Mouse (Mus musculus) spleen, postnatal 14 days (tissue): ENCODE measurements around the gene B4galt3.
"Not testable (repeated sequence)": the region's sequence is repeated elsewhere in the genome, so short reads cannot be mapped to it uniquely, and the experiment has no call there.

Experiments
- DNase-seq, 2 experiments: peaks; one replicate each; pipeline ENCODE4 v3.0.0; 2021 to 2022; ENCODE audit warnings: low spot score in 2 of 2

Gene B4galt3

DNA sequence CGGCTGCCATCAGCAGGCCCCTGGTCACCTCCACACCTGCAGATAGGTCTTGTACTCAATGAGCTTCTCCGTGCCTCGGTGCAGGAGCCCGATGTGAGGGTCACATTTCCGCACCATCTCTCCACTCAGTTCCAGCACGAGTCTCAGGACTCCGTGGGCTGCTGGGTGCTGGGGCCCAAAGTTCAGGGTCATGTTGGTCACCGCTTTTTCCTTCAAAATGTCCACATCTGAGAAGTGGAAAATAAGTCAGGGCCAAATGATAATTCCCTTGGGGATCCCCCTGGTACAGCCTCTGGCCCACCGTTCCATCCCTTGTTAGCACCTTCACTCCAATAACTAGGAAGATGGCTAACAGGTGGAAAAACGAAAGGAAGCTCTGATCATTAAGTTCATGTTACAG, 29.2 kb upstream of the B4galt3 start:
- no peak for DNase-seq

DNA sequence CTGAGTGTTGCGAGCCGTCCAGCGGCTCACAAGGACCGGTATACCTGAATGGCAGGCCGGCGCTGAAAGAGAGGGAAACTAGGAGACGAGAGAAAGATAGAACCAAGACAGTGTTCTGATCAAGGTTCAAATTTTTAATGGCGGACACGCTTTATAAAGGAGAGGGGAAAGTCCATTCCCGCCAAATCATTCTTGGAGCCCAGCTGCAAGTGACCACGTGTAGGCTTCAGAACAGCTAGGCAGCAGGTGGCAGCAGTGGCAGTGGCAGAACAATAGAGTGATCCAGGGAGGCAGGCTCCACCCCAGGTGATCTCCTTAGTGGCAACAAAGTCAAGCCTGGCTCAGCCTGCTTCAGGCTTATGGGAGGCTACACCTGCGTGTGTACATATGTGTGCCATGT, 28.2 kb upstream of the B4galt3 start:
- DNase-seq, result not testable (repeated sequence)

DNA sequence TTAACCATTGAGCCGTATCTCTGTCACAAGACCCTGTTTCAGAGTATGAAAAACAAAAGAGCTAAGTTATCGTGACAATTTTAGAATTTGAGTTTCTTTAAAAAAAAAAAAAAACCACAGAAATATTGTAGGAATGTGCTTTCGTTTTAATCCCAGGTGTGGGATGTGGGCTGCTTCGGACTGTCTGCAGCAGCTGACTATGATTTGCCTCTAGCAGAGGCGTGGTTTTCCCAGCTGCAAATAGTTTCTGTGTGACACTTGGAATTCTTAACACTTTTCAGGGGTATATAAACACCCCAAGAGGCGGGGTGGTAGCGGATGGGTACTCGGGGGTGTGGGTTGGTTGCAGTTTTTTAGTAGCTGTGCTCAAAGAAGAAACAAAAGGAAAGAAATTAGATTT, 24.8 kb upstream of the B4galt3 start:
- no peak for DNase-seq

DNA sequence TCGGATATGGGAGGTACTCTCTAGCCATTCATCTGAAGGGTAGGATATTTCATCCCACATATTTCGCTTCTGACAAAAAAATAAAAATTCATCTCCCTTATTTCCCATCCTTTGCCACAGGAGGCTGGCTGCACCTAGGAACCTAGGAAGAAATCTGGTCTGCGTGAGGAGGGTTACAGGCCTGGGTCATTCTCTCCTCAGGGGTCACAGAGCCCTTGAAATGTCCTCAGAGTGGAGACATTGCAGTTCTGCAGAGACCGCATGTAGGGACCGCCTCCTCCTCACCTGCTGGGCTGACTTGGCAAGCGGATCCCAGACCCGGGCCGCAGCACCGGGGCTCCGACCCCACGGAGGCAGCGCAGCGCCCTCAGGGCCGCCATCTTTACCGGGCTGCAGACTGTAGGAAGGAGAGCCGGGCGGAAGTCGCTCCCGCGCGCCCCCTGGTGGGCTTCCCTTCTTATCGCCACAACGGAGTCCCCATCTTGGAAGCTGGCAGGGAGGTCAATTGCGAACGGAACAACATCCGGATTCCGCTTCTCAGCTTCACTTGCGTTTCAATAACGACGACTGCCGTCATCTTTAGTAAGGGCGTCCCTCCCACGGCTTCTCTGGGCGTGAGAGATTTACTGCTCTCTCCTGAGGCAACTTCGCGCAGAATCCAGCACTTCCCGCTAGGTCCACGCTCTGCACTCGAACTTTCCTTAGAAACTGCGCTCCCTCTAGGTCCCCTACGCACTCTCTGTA, 23.2 kb upstream of the B4galt3 start:
- DNase-seq, result peak; percentile 94 to 97

DNA sequence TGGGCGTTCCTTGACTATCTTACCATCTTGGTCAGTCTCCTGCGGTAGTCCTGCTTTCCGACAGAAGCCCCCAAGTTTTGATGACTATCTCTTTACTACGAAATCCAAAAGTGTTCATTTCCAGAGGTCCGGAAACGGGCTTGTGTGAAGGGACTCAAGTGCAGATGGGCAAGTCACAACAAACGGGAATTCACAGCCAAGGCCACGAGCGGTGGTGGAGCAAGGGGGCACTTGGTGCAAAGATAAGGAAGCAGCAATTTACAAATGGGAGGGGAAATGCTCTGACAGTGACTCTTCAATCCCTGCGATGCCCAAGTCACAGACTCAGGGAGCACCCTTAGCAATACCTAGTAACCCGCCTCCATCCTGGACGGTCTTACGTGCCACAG, 22.7 kb upstream of the B4galt3 start:
- no peak for DNase-seq

DNA sequence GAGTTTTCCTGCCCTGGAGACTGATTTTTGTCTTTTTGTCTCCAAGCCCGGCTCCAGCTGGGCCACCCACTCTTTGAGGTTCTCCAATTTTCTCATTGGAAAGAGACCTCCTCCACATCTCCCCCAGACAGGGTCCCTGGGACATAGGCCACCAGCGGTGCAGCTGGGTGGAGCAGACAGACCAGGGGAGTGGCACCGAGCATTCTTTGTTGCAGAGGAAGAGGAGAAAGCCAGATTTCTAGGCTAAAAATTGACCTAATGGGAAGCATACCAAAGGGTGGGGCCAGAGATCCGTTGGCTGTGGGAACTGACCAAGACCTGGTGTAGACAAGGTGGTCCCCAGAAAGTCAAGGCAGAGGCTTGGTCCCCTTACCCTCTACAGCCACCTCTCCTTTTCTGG, 22.2 kb upstream of the B4galt3 start:
- no peak for DNase-seq

DNA sequence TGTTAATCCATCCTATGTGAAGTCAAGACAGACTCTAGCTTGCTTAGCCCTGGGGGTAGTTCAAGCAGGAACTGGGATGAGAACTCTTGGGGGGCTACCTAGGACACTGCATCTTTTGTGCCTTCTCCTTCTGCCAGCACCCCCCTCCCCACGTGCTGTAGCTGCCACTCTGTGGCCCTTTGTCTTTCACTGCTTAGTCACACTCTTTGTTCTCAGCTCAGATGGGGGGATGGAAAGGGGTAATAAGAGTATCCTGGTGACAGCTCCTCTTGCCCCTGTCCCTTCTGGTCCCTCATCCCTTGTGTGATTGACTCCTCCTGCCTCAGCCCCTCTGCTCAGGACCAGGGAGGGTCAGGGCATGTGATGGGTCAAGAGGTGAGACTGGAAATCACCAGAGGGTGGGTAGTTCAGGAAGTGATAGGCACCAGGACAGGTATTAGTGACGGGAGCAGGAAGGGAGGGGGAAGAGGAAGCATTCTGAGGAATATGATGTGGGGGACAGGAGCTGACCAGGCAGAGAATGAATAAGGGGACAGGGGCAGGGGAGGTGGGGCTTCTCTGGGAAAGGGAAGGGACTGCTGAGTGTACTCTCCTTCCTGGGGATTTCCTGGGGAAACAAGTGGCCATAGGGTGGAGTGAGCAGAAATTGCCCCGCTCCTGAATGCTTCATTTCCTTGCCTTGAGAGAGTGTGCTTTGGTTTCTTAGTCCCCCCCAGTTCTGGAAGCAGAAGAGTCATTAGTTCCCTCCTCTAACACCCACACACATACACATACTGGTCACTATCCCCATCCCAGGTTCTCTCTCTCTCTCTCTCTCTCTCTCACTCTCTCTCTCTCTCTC, 21.5 kb upstream of the B4galt3 start:
- DNase-seq, result no peak

DNA sequence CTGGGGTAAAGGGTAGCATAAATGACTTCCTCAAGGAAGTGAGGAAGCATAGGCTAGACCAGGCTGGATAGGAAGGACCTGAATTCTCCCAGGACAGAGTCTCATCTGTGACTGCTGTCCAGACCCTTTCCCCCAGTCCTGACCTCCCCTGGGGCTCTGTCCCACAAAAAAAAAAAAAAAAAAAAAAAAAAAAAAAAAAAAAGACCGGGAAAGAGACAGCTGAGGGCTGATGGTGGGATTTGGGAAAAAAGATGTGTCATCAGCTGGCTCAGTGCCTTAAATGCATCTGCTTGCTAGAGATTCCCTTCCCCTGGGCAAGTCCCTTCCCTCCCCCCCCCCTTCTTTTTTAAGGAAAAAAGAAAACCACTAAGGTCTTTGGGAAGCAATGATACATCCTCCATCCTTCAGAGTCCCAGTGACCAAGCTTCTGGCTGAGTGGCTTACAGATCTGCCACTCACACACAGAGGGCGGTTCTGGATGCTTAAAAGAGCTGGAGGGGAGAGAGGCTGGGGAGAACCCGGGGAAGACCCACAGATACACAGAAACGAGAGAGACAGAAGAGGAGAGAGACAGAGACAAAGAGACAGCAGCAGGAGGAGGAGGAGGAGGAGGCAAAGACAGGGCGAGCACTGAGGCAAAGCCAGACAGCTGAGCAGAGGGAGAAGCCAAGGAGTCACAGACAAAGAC, 20.1 kb upstream of the B4galt3 start, which contains the start of gene Adamts4:
Gene Adamts4, plus strand, starts transcription at position 509 of the 688 bp plus-strand sequence.
- no peak for DNase-seq

DNA sequence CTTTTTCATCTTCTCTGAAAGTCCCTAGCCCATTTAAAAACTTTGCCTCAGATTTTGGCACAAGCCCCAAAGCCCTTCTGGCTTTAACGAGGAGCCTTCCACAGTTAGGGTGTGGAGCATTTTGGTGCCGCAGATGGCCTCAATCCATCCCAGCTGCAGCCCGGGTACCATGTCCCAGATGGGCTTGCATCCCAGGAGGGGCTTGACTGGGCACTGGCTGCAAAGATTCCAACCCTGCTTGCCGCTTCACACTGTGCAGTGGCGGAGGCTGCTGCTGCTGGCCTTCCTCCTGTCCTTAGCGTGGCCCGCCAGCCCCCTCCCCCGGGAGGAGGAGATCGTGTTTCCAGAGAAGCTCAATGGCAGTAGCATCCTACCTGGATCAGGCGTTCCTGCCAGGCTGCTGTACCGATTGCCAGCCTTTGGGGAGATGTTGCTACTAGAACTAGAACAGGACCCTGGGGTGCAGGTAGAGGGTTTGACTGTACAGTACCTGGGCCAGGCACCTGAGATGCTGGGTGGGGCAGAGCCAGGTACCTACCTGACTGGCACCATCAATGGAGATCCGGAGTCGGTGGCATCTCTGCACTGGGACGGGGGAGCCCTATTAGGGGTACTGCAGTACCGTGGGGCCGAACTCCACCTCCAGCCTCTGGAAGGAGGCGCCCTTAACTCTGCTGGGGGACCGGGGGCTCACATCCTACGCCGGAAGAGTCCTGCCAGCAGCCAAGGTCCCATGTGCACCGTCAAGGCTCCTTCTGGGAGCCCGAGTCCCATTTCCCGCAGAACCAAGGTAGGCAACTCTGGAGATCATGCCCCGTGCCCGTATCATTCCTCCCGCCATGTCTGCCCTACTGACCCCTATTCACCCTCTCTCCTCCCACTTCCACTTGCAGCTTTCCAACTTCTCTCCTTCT, 19.2 kb upstream of the B4galt3 start, which contains the start of gene Ndufs2:
Gene Ndufs2, minus strand, starts transcription at position 709 of the 914 bp plus-strand sequence.
- no peak for DNase-seq

DNA sequence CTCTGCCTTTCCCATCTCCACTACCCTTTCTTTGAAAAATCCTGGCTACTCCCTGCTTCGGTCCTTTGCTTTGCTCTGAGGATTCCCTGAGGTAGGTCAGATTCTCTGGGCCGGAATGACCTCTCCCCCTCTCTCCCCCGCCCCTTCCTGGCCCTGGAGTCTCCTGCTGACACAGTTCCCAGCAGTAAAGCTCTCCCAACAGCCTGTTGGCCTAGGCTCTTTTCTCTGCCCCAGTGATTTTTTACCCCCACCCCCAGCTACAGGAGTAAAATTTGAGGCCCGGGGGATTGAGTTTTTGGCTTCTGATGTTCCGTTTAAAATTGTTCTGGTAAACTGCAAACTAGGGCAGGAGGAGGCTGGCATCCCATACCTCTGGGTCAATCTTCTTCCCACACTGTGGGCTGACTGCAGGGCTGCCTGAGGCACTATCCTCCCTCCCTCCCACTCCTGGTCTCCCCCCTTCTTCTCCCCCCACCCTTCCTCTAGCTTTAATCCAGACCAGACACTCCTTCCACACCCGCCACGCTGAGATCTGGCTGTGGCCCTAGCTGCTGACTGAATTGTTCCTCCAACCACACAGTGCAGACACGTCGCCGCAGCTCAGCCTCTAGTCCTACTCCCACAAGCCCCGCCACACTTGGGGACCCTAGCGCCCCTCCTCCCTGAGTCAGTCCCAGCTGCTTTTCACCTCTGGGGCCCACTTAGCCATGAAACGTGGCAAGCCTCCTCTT, 18.4 kb upstream of the B4galt3 start:
- no peak for DNase-seq

DNA sequence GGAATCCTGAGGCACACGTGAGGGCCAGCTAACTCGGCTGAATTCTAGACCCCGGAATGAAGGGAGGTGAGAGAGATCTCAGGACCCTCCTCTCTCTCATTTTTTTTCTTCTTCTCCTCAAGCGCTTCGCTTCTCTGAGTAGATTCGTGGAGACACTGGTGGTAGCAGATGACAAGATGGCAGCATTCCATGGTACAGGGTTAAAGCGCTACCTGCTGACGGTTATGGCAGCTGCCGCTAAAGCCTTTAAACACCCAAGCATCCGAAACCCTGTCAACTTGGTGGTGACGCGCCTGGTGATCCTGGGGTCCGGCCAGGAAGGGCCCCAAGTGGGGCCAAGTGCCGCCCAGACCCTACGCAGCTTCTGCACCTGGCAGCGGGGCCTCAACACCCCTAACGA, 17.7 kb upstream of the B4galt3 start:
- DNase-seq, result no peak

DNA sequence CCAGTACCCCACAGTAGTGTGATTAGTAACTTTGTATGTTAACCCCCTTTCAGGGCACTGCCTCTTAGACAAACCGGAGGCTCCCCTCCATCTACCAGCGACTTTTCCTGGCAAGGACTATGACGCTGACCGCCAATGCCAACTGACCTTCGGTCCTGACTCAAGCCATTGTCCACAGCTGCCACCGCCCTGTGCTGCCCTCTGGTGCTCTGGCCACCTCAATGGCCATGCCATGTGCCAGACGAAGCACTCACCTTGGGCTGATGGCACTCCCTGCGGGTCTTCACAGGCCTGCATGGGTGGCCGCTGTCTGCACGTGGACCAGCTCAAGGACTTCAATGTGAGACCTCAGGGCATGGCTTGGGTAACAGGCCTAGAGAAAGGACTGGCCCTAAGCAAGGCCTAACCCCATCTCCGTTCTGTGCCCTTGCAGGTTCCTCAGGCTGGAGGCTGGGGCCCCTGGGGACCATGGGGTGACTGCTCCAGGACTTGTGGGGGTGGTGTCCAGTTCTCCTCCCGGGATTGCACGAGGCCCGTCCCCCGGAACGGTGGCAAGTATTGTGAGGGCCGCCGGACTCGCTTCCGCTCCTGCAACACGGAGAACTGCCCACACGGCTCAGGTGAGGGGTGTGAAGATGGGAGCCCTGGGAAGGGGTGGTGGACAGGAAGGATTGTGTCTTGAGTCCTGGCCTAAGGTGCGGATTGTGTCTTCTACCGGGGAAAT, 13.9 kb upstream of the B4galt3 start:
- DNase-seq, result no peak

DNA sequence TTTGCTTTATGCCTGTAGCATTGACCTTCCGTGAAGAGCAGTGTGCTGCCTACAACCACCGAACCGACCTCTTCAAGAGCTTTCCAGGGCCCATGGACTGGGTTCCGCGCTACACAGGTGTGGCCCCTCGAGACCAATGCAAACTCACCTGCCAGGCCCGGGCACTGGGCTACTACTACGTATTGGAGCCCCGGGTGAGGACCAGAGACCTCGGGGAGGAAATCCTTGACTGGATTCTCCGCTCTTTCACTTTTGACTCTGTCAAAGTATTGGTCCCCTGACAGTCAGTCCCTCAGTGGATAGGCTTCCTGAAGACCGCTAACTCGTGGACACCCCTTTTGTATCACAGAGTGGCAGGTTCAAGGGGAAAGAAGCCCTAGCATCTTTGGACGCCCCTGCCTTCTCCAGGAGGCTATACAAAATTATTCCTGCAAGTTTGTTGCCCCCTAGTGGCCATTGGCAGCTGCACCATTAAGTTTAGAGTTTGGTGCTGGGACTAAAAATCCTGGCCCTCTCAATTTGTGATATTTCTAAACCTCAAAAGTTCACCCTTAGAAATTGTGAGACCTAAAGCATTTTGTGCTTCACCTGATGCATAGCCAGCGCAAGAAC, 13.1 kb upstream of the B4galt3 start:
- DNase-seq, result peak in 1 of 2 experiments; percentile 63

DNA sequence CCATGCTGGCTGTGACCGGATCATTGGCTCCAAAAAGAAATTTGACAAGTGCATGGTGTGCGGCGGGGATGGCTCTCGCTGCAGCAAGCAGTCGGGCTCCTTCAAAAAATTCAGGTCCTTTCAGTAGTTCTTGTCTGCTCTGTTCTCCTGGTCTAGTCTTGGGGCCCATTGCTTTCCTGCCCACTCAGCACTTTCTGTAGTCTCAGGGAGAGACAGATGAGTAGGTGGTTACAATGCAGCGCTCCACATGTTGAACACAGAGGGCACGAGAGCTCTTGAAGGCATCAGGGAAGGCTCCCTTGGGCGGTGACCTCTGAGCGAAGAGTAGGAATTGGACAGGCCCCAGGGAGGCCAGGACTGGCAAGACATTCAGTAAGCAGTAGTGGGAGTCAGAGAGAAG, 12.3 kb upstream of the B4galt3 start:
- no peak for DNase-seq

DNA sequence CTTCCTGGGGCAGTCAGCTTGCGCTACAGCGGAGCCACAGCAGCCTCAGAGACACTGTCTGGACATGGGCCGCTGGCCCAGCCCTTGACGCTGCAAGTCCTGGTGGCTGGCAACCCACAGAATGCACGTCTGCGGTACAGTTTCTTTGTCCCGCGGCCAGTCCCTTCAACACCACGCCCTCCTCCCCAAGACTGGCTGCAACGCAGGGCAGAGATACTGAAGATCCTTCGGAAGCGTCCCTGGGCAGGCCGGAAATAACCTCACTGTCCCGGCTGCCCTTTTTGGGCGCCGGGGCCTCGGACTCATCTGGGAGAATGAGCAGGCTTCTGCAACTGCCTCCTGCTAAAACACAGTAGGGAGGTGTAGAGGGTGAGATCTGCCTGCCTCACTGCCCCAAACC, 11.2 kb upstream of the B4galt3 start:
- DNase-seq, result no peak

DNA sequence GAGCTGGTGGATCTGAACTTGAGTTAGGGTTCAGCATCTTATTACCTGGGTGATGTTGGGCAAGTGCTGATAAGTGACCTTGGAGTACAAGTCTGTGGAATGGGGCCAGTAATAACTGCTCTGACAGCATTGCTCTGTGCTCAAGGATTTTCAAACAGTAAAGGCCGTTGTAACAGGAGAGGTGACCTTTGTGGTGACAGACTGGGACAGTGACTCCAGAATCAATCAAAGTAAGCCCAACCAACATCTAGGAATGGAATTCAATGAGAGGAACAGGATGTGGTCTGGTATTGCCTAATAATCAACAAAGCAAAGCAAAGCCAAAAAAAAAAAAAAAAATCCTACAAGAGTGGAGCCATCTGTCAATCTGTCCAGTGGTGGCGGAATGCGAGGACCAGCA, 9.8 kb upstream of the B4galt3 start:
- no peak for DNase-seq

DNA sequence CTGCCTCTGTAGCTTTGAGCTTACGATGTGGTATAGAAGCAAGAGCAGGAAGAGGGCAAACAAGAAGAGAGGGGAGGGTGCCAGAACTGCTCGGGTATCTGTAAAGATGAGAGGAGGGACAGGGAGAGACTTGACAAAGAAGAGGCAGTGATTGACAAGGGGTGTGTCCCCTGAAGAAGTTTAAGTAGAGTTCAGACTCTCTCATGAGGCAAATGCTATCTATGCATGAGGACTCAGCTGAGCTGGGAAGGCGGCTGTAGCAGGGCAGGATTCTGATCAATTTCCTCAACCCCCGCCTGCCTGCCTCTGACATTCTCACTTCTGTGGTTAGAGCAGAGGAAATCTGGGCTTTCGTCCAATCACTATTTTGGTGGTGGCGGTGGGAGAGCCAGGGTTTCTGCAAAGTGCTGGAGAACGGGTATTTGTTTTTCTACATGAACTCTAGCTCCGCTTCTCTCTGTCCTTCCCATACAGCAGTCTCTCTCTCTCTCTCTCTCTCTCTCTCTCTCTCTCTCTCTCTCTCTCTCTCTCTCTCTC, 7.5 kb upstream of the B4galt3 start:
- DNase-seq, result no peak

DNA sequence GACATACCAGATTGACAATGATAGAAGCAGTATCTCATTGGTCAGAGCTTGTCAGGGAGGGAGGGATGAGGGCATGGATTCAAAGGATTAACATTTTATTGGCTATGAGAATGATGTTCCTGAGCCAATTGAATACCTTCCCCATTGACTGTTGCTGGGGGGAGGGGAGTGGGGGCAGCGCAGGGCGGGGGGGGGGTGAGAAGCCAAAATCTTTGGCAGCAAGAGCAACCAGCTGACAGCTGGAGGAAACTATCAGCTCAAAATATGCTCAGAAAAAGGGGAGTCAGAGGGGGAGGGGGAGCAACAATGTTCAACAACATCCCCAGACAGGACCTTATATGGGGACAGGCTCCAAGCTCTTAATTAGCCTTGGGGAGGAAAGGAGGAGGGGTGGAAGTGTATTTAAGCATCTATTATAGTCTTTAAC, 6.9 kb upstream of the B4galt3 start:
- DNase-seq, result no peak
